Mouse (Mus musculus) hindbrain, embryonic 13.5 days (tissue): Measurements from ENCODE around the gene Dnah2. TPM values are rescaled to one million over a fixed set of nuclear protein-coding genes. Genes with fewer than 3 reads are reported as not detected.
A peak's percentile ranks its signal among the peaks of the same experiment; 100 is the strongest.
"Not testable (repeated sequence)": the region's sequence is repeated elsewhere in the genome, so short reads cannot be mapped to it uniquely, and the experiment has no call there.

Source experiments
- ATAC-seq: fragments of 200-750 bp; cut with Nextera tagmentation; 2 replicates; pipeline ENCODE4 v1.8.0; 2017; ENCODE audit warnings: moderate TSS enrichment; ENCODE audit not compliant: low FRiP score
- H3K27ac ChIP-seq: fragments of 300-500 bp; sonication (generic); 2 replicates; pipeline ENCODE4 v1.5.1; 2015; ENCODE audit warnings: inconsistent platforms, mild to moderate bottlenecking, moderate library complexity
- H3K27me3 ChIP-seq: fragments of 300-500 bp; sonication (generic); 2 replicates; pipeline ENCODE4 v1.6.1; 2015; ENCODE audit warnings: mild to moderate bottlenecking, inconsistent platforms
- H3K36me3 ChIP-seq: fragments of 300-500 bp; sonication (generic); 2 replicates; pipeline ENCODE4 v1.6.1; 2015; ENCODE audit warnings: mild to moderate bottlenecking, inconsistent platforms
- H3K4me1 ChIP-seq: fragments of 300-500 bp; sonication (generic); replicated peaks from 2 replicates; pipeline ENCODE4 v1.6.1; 2015; ENCODE audit warnings: inconsistent platforms
- H3K4me2 ChIP-seq: fragments of 300-500 bp; sonication (generic); 2 replicates; pipeline ENCODE4 v1.6.1; 2015; ENCODE audit warnings: inconsistent platforms, mild to moderate bottlenecking, moderate library complexity
- H3K4me3 ChIP-seq: fragments of 300-500 bp; sonication (generic); 2 replicates; pipeline ENCODE4 v1.5.1; 2015; ENCODE audit warnings: mild to moderate bottlenecking, inconsistent platforms
- H3K9ac ChIP-seq: fragments of 300-500 bp; sonication (generic); 2 replicates; pipeline ENCODE4 v1.6.1; 2015; ENCODE audit warnings: mild to moderate bottlenecking, inconsistent platforms
- H3K9me3 ChIP-seq: fragments of 300-500 bp; sonication (generic); 2 replicates; pipeline ENCODE4 v1.6.1; 2016; ENCODE audit warnings: inconsistent platforms
- WGBS: fragments of 180-500 bp; shearing (Covaris S2); methylation state at CpG from one replicate; pipeline ENCODE4 v1.1.7; 2015; 5-methylcytosine and 5-hydroxymethylcytosine counted together
- polyA plus RNA-seq: library from polyadenylated mRNA; unstranded; fragments of >200 nt; fragmentation: Nextera tagmentation; extraction: Ambion mirVana; gene quantifications from 2 replicates; pipeline ENCODE4 v1.2.1, GENCODE M21; 2015

The Dnah2 gene
- polyA plus RNA-seq, 1 experiment from 2014 or later: 2.1 TPM

- Histone ChIP-seq H3K9ac (peak overlapping the region; percentile 87), H3K4me2 (peak overlapping the region; percentile 80), H3K9me3 (no peaks in the 10 kb centered on the region), H3K4me1 (peaks cover 42% of the 10 kb centered on the region), H3K27ac (peak overlapping the region; percentile 67), H3K27me3 (peaks cover 27% of the 10 kb centered on the region), H3K36me3 (peaks cover 48% of the 10 kb centered on the region), H3K4me3 (peak overlapping the region; percentile 66)
- ATAC-seq: no peak
- 12% methylated on average over 24 of the region's 24 CpGs for WGBS
Measured at GRCm38 (mm10) chr11:69397581-69398057, 151.3 kb downstream of the Dnah2 start.

- H3K9ac ChIP-seq: peak overlapping the region; percentile 87
- H3K36me3 ChIP-seq: peaks cover 40% of the 10 kb centered on the region
- peaks cover 42% of the 10 kb centered on the region for H3K4me1 ChIP-seq
- H3K9me3 ChIP-seq: no peaks in the 10 kb centered on the region
- H3K27me3 ChIP-seq: peaks cover 27% of the 10 kb centered on the region
- 22% methylated on average over 11 of the region's 11 CpGs for WGBS
- ATAC-seq: no peak
- H3K4me3 ChIP-seq: peak overlapping the region; percentile 66
- peak overlapping the region; percentile 80 for H3K4me2 ChIP-seq
- peak overlapping the region; percentile 98 for H3K27ac ChIP-seq
Measured at GRCm38 (mm10) chr11:69396772-69397171, 152.1 kb downstream of the Dnah2 start.

GRCm38 (mm10) chr11:69395634-69396373 is 153.1 kb downstream of the Dnah2 start:
- H3K36me3 ChIP-seq: peaks cover 31% of the 10 kb centered on the region
- peak overlapping the region; percentile 80 for H3K4me2 ChIP-seq
- under 1% methylated on average over 48 of the region's 48 CpGs for WGBS
- H3K9ac ChIP-seq: peak overlapping the region; percentile 87
- H3K4me1 ChIP-seq: peaks cover 38% of the 10 kb centered on the region
- ATAC-seq: peak; percentile 90
- peaks cover 23% of the 10 kb centered on the region for H3K27me3 ChIP-seq
- peak overlapping the region; percentile 98 for H3K27ac ChIP-seq
- peak overlapping the region; percentile 66 for H3K4me3 ChIP-seq
- H3K9me3 ChIP-seq: no peaks in the 10 kb centered on the region

- H3K36me3 ChIP-seq: peaks cover 26% of the 10 kb centered on the region
- H3K9ac ChIP-seq: peak within 1 kb of the TSS; percentile 87
- peak within 1 kb of the TSS; percentile 66 for H3K4me3 ChIP-seq
- WGBS: under 1% methylated on average over 24 of the region's 24 CpGs
- H3K27me3 ChIP-seq: peaks cover 18% of the 10 kb centered on the region
- not testable (repeated sequence) for H3K9me3 ChIP-seq
- peak; percentile 80 for ATAC-seq
- peak within 1 kb of the TSS; percentile 80 for H3K4me2 ChIP-seq
- peak within 1 kb of the TSS; percentile 98 for H3K27ac ChIP-seq
- H3K4me1 ChIP-seq: peaks cover 38% of the 10 kb centered on the region
Measured at GRCm38 (mm10) chr11:69395235-69395633, 153.7 kb downstream of the Dnah2 start, which contains the start of the genes Naa38 and Cyb5d1. Gene Naa38, plus strand, starts transcription at chr11:69395487. Gene Cyb5d1, minus strand, starts transcription at chr11:69395631.

- Histone ChIP-seq H3K9ac (peak overlapping the region; percentile 87), H3K27me3 (peaks cover 12% of the 10 kb centered on the region), H3K36me3 (peaks cover 20% of the 10 kb centered on the region), H3K27ac (peak overlapping the region; percentile 98), H3K4me2 (peak overlapping the region; percentile 80), H3K4me1 (peaks cover 38% of the 10 kb centered on the region), H3K4me3 (peak overlapping the region; percentile 66)
- ATAC-seq: peak; percentile 21; the same call in 1 of the 2 replicates
- not testable (repeated sequence) for H3K9me3 ChIP-seq
- WGBS: 3% methylated on average over 31 of the region's 31 CpGs
Measured at GRCm38 (mm10) chr11:69394591-69395167, 154.2 kb downstream of the Dnah2 start.

- no peaks in the 10 kb centered on the region; the same call in 1 of the 2 replicates for H3K36me3 ChIP-seq
- H3K4me2 ChIP-seq: no peak overlapping the region
- H3K27ac ChIP-seq: no peak overlapping the region
- WGBS: 54% methylated on average over 10 of the region's 10 CpGs
- H3K27me3 ChIP-seq: no peaks in the 10 kb centered on the region
- ATAC-seq: 0 out of 2 replicates have a peak, but pooled peaks have one; percentile 14
- H3K9ac ChIP-seq: no peak overlapping the region
- H3K4me3 ChIP-seq: no peak overlapping the region
- H3K9me3 ChIP-seq: no peaks in the 10 kb centered on the region
- H3K4me1 ChIP-seq: peaks cover 12% of the 10 kb centered on the region
Measured at GRCm38 (mm10) chr11:69390400-69391034, 158.4 kb downstream of the Dnah2 start.

GRCm38 (mm10) chr11:69389531-69390399 is 159.1 kb downstream of the Dnah2 start:
- WGBS: 64% methylated on average over 14 of the region's 14 CpGs
- Histone ChIP-seq H3K4me3 (no peak overlapping the region), H3K9me3 (no peaks in the 10 kb centered on the region), H3K4me1 (peaks cover 12% of the 10 kb centered on the region), H3K27ac (no peak overlapping the region), H3K27me3 (no peaks in the 10 kb centered on the region), H3K4me2 (no peak overlapping the region), H3K9ac (no peak overlapping the region), H3K36me3 (no peaks in the 10 kb centered on the region; the same call in 1 of the 2 replicates)
- ATAC-seq: 0 out of 2 replicates have a peak, but pooled peaks have one; percentile 15

- Histone ChIP-seq H3K27me3 (no peaks in the 10 kb centered on the region), H3K9me3 (no peaks in the 10 kb centered on the region), H3K27ac (no peak overlapping the region), H3K36me3 (no peaks in the 10 kb centered on the region; the same call in 1 of the 2 replicates), H3K9ac (no peak overlapping the region), H3K4me1 (peaks cover 6% of the 10 kb centered on the region; the same call in 1 of the 2 replicates), H3K4me3 (no peak overlapping the region), H3K4me2 (no peak overlapping the region)
- no peak for ATAC-seq
- WGBS: 97% methylated on average over 4 of the region's 4 CpGs
Measured at GRCm38 (mm10) chr11:69388680-69389079, 160.2 kb downstream of the Dnah2 start.

GRCm38 (mm10) chr11:69386758-69387157 is 162.2 kb downstream of the Dnah2 start:
- Histone ChIP-seq H3K27ac (no peak overlapping the region), H3K36me3 (no peaks in the 10 kb centered on the region; the same call in 1 of the 2 replicates), H3K27me3 (no peaks in the 10 kb centered on the region), H3K4me1 (peaks cover 6% of the 10 kb centered on the region; the same call in 1 of the 2 replicates), H3K9me3 (no peaks in the 10 kb centered on the region), H3K4me3 (no peak overlapping the region), H3K9ac (no peak overlapping the region), H3K4me2 (no peak overlapping the region)
- no peak for ATAC-seq
- 83% methylated on average over 7 of the region's 7 CpGs for WGBS

GRCm38 (mm10) chr11:69384979-69385378 is 163.9 kb downstream of the Dnah2 start:
- 0 out of 2 replicates have a peak overlapping the region, but pooled peaks have one; percentile 1 for H3K9ac ChIP-seq
- H3K27ac ChIP-seq: no peak overlapping the region
- ATAC-seq: no peak
- no peaks in the 10 kb centered on the region for H3K36me3 ChIP-seq
- H3K27me3 ChIP-seq: no peaks in the 10 kb centered on the region
- H3K4me2 ChIP-seq: no peak overlapping the region
- no peak overlapping the region for H3K4me3 ChIP-seq
- peaks cover 5% of the 10 kb centered on the region; the same call in 1 of the 2 replicates for H3K4me1 ChIP-seq
- H3K9me3 ChIP-seq: no peaks in the 10 kb centered on the region
- WGBS: 82% methylated on average over 6 of the region's 6 CpGs

GRCm38 (mm10) chr11:69382478-69383105 is 166.3 kb downstream of the Dnah2 start:
- Histone ChIP-seq H3K27ac (no peak overlapping the region), H3K4me3 (no peak overlapping the region), H3K4me2 (no peak overlapping the region), H3K36me3 (peaks cover 6% of the 10 kb centered on the region; the same call in 1 of the 2 replicates), H3K4me1 (no peaks in the 10 kb centered on the region), H3K9me3 (no peaks in the 10 kb centered on the region), H3K27me3 (no peaks in the 10 kb centered on the region), H3K9ac (0 out of 2 replicates have a peak overlapping the region, but pooled peaks have one; percentile 0)
- no peak for ATAC-seq
- 68% methylated on average over 10 of the region's 10 CpGs for WGBS
